Mouse (Mus musculus) thymus, adult 2 months (tissue): ENCODE results near the gene Pias3. TPM values are rescaled to one million over a fixed set of nuclear protein-coding genes. Genes with fewer than 3 reads are reported as not detected.
A peak's percentile ranks its signal among the peaks of the same experiment; 100 is the strongest.
"Not testable (repeated sequence)": the region's sequence is repeated elsewhere in the genome, so short reads cannot be mapped to it uniquely, and the experiment has no call there.

Experiments used
- DNase-seq: peaks from one replicate; pipeline ENCODE4 v3.0.0; 2021
- H3K27ac ChIP-seq: fragments of 200-500 bp; 2 replicates; pipeline ENCODE4 v1.5.1; 2012; ENCODE audit warnings: low read length, control low read depth; ENCODE audit not compliant: control insufficient read depth, insufficient read depth
- H3K27me3 ChIP-seq: fragments of 200-500 bp; 2 replicates; pipeline ENCODE4 v1.6.1; 2012; ENCODE audit warnings: mild to moderate bottlenecking, low read length, moderate library complexity, mixed read lengths; ENCODE audit not compliant: control insufficient read depth, insufficient read depth
- H3K36me3 ChIP-seq: fragments of 200-500 bp; 2 replicates; pipeline ENCODE4 v1.6.1; 2012; ENCODE audit warnings: mild to moderate bottlenecking, low read length, moderate library complexity; ENCODE audit not compliant: control insufficient read depth, insufficient read depth
- H3K4me1 ChIP-seq: fragments of 200-500 bp; replicated peaks from 2 replicates; pipeline ENCODE4 v1.6.1; 2012; ENCODE audit warnings: low read length; ENCODE audit not compliant: control insufficient read depth, insufficient read depth
- H3K4me3 ChIP-seq: fragments of 200-500 bp; 2 replicates; pipeline ENCODE4 v1.5.1; 2012; ENCODE audit warnings: mild to moderate bottlenecking, low read length, control low read depth, moderate library complexity; ENCODE audit not compliant: control insufficient read depth, insufficient read depth
- CTCF ChIP-seq: fragments of 200-500 bp; IDR thresholded peaks from 2 replicates; pipeline ENCODE4 v1.5.1; 2012; ENCODE audit warnings: mild to moderate bottlenecking, control low read depth, low read length, moderate library complexity, borderline replicate concordance; ENCODE audit not compliant: control insufficient read depth, poor library complexity, insufficient read depth; ENCODE audit errors: extremely low read depth
- POLR2A ChIP-seq: fragments of 200-500 bp; IDR thresholded peaks from 2 replicates; pipeline ENCODE4 v1.6.1; 2012; ENCODE audit warnings: mild to moderate bottlenecking, low read length, control low read depth, moderate library complexity; ENCODE audit not compliant: control insufficient read depth, poor library complexity, insufficient read depth; ENCODE audit errors: extremely low read depth
- WGBS: fragments of 180-500 bp; shearing (Covaris S2); methylation state at CpG from one replicate; pipeline ENCODE4 v1.1.7; 2018; 5-methylcytosine and 5-hydroxymethylcytosine counted together
- polyA plus RNA-seq: library from polyadenylated mRNA; depleted of rRNA; stranded (reverse); fragments of >200 nt; gene quantifications from 2 replicates; pipeline ENCODE4 v1.2.3, GENCODE M21; 2012; rRNA removed

Gene Pias3
- 32.7 and 33.1 TPM in 2 replicates for polyA plus RNA-seq

DNA sequence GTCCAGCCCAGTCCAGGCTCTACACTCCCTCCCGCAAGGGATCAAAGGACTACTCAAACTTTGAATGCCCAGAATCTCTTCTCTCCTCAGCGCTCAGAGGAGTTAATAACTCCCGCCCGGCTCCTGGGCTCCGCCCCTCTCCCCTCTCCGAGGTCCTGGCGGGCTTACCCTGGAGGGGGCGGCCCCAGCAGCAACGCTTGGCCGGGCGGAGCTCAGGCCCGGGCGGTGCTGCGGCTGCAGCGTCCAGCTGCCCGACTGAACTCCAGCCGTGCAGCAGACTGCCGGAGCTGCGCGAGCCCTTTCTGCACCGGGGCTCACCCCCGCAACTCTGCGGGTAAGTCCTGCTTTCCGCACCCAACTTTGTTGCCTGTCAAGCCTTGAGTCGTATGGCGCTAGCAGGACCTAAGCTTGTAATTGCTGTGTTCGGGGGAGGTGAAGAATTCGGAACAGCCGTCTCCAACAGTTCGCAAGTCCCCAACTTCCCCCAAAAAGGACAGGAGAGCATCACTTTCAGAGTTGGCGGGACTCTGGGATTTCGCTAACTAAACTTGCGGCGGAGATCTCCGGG, at the start of gene Pias3:
TSS of gene Pias3 (plus strand) at position 187 of the 568 bp plus-strand sequence.
- WGBS, result under 1% methylated on average over 35 of the region's 35 CpGs
- Histone ChIP-seq H3K4me1 (peaks cover 7% of the 10 kb centered on the region), H3K4me3 (peak within 1 kb of the TSS; percentile 89), H3K27me3 (no peaks in the 10 kb centered on the region), H3K36me3 (no peaks in the 10 kb centered on the region), H3K27ac (no peak within 1 kb of the TSS)
- 0 out of 2 replicates have a peak, but pooled peaks have one; percentile 25 for TF ChIP-seq POLR2A
- 0 out of 2 replicates have a peak, but pooled peaks have one; percentile 14 for TF ChIP-seq CTCF
- peak; percentile 54 for DNase-seq

DNA sequence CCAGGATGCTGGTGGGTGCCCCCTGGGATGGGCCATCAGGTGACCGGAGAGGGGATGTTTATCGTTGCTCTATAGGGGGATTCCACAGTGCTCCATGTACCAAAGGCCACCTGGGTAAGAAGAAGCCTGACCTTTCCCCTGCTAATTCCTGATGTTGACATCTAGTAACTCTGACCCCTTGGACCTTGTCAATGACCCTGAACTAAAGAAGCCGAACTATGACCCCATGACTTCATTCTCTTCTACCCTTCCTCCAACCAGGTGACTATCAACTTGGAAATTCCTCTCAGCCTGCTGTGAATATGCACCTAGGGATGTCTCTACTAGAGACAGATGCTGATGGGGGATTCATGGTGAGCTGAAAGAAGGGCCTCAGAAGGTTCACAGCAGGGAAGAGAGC, 48.8 kb upstream of the Pias3 start:
- peaks cover 4% of the 10 kb centered on the region; the same call in 1 of the 2 replicates for H3K36me3 ChIP-seq
- no peak overlapping the region for H3K27ac ChIP-seq
- H3K27me3 ChIP-seq, result no peaks in the 10 kb centered on the region
- H3K4me1 ChIP-seq, result no peaks in the 10 kb centered on the region
- 93% methylated on average over 3 of the region's 3 CpGs for WGBS
- no peak overlapping the region for H3K4me3 ChIP-seq
- TF ChIP-seq CTCF (no peak), POLR2A (no peak)
- DNase-seq, result no peak

- H3K4me3 ChIP-seq, result no peak overlapping the region
- no peaks in the 10 kb centered on the region for H3K36me3 ChIP-seq
- DNase-seq, result no peak
- no peaks in the 10 kb centered on the region for H3K27me3 ChIP-seq
- H3K4me1 ChIP-seq, result peaks cover 6% of the 10 kb centered on the region
- H3K27ac ChIP-seq, result no peak overlapping the region
- no peak for TF ChIP-seq CTCF
- WGBS, result 57% methylated on average over 2 of the region's 2 CpGs
These were observed 35.3 kb upstream of the Pias3 start for GRCm38 (mm10) chr3:96660901-96661300.

DNA sequence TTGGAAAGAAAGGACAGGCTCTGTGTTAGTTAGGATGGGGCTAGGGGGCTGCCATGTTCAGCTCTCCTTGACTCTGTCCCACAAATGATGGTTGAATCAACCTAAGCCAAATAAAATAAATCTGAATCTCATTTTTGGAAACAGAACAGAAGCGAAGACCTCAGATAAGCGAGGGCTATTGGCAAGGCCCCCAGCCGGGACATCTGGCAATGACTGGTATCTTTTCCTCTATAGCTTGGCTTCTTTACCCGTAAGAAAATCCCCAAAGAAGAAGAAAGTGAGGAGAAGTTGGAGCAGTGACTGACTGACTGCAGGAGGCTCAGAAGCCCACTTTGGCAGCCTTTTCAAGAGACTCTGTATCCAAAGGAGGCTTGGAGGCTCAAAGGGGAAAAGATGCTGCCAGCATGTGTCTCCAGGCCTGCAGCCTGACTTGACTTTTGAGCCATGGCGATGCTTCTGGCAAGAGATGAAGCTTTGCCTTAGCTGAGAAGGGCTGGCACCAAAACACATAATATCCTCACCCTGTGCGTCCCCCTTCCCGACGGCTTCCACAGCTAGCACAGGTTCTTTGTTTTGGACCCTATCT, 33.4 kb upstream of the Pias3 start:
- 86% methylated on average over 8 of the region's 8 CpGs for WGBS
- TF ChIP-seq CTCF, result no peak
- no peak for TF ChIP-seq POLR2A

GRCm38 (mm10) chr3:96663432-96664239, 32.5 kb upstream of the Pias3 start:
- 10% methylated on average over 18 of the region's 18 CpGs for WGBS
- DNase-seq, result peak; percentile 75
- Histone ChIP-seq H3K4me3 (peak overlapping the region; percentile 21; the same call in 1 of the 2 replicates), H3K27ac (no peak overlapping the region), H3K4me1 (peaks cover 6% of the 10 kb centered on the region), H3K36me3 (no peaks in the 10 kb centered on the region), H3K27me3 (no peaks in the 10 kb centered on the region)
- TF ChIP-seq POLR2A, result no peak
- peak; percentile 74; the same call in 1 of the 2 replicates for TF ChIP-seq CTCF

More for the DNA sequence above, 33.4 kb upstream of the Pias3 start:
- peaks cover 6% of the 10 kb centered on the region for H3K4me1 ChIP-seq
- no peak overlapping the region for H3K4me3 ChIP-seq
- H3K27ac ChIP-seq, result no peak overlapping the region
- H3K27me3 ChIP-seq, result no peaks in the 10 kb centered on the region
- DNase-seq, result no peak
- H3K36me3 ChIP-seq, result no peaks in the 10 kb centered on the region

GRCm38 (mm10) chr3:96665732-96666363, 30.3 kb upstream of the Pias3 start:
- WGBS, result 98% methylated on average over 7 of the region's 7 CpGs
- H3K27me3 ChIP-seq, result not testable (repeated sequence)

More at GRCm38 (mm10) chr3:96665732-96666363, 30.3 kb upstream of the Pias3 start:
- not testable (repeated sequence) for H3K27ac ChIP-seq, H3K4me3 ChIP-seq, DNase-seq, H3K36me3 ChIP-seq
- H3K4me1 ChIP-seq, result peaks cover 12% of the 10 kb centered on the region
